Mouse (Mus musculus) testis, adult 2 months (tissue): ENCODE results near the gene Sgpp1.

ENCODE experiments used
- CTCF ChIP-seq: fragments of 200-500 bp; IDR thresholded peaks from 2 replicates; pipeline ENCODE4 v1.5.1; 2012; ENCODE audit warnings: low read depth, mild to moderate bottlenecking, inconsistent platforms, low read length, moderate library complexity; ENCODE audit not compliant: control insufficient read depth, insufficient read depth, insufficient replicate concordance
- POLR2A ChIP-seq: fragments of 200-500 bp; IDR thresholded peaks from 2 replicates; pipeline ENCODE4 v1.6.1; 2012; ENCODE audit warnings: low read depth, mild to moderate bottlenecking, inconsistent platforms, low read length, moderate library complexity; ENCODE audit not compliant: control insufficient read depth

- TF ChIP-seq CTCF (no peak), POLR2A (no peak)
Observed at GRCm38 (mm10) chr12:75706670-75707069, 28.9 kb downstream of the Sgpp1 start.
